Mouse (Mus musculus) liver, embryonic 13.5 days (tissue): Measurements from ENCODE around the gene Il17f. TPM values are rescaled to one million over a fixed set of nuclear protein-coding genes. Genes with fewer than 3 reads are reported as not detected.
A peak's percentile ranks its signal among the peaks of the same experiment; 100 is the strongest.

Experiments
- ATAC-seq: fragments of 200-750 bp; cut with Nextera tagmentation; 2 replicates; pipeline ENCODE4 v1.8.0; 2017; ENCODE audit warnings: low read depth, mild to moderate bottlenecking, moderate number of reproducible peaks, moderate library complexity
- DNase-seq: peaks from one replicate; pipeline ENCODE4 v3.0.0; 2022
- H3K27ac ChIP-seq: fragments of 300-500 bp; sonication (generic); 2 replicates; pipeline ENCODE4 v1.5.1; 2015; ENCODE audit warnings: moderate library complexity, mild to moderate bottlenecking, inconsistent platforms
- H3K27me3 ChIP-seq: fragments of 300-500 bp; sonication (generic); 2 replicates; pipeline ENCODE4 v1.6.1; 2015; ENCODE audit warnings: mild to moderate bottlenecking, inconsistent platforms
- H3K36me3 ChIP-seq: fragments of 300-500 bp; sonication (generic); 2 replicates; pipeline ENCODE4 v1.6.1; 2015; ENCODE audit warnings: mild to moderate bottlenecking, inconsistent platforms
- H3K4me1 ChIP-seq: fragments of 300-500 bp; sonication (generic); replicated peaks from 2 replicates; pipeline ENCODE4 v1.6.1; 2015; ENCODE audit warnings: inconsistent platforms
- H3K4me2 ChIP-seq: fragments of 300-500 bp; sonication (generic); 2 replicates; pipeline ENCODE4 v1.6.1; 2015; ENCODE audit warnings: inconsistent platforms, mild to moderate bottlenecking, moderate library complexity
- H3K4me3 ChIP-seq: fragments of 300-500 bp; sonication (generic); replicated peaks from 2 replicates; pipeline ENCODE4 v1.5.1; 2015; ENCODE audit warnings: mild to moderate bottlenecking, inconsistent platforms
- H3K9ac ChIP-seq: fragments of 300-500 bp; sonication (generic); 2 replicates; pipeline ENCODE4 v1.6.1; 2015; ENCODE audit warnings: mild to moderate bottlenecking, inconsistent platforms
- H3K9me3 ChIP-seq: fragments of 300-500 bp; sonication (generic); replicated peaks from 2 replicates; pipeline ENCODE4 v1.6.1; 2016; ENCODE audit warnings: inconsistent platforms
- whole genome bisulfite sequencing: fragments of 180-500 bp; shearing (Covaris S2); methylation state at CpG from one replicate; pipeline ENCODE4 v1.1.7; 2015; ENCODE audit not compliant: insufficient replicate concordance; 5-methylcytosine and 5-hydroxymethylcytosine counted together
- polyA plus RNA-seq: library from polyadenylated mRNA; unstranded; fragments of >200 nt; fragmentation: Nextera tagmentation; extraction: Ambion mirVana; gene quantifications from 2 replicates; pipeline ENCODE4 v1.2.1, GENCODE M21; 2015

The Il17f gene
- polyA plus RNA-seq, 1 experiment from 2014 or later = not detected

DNA sequence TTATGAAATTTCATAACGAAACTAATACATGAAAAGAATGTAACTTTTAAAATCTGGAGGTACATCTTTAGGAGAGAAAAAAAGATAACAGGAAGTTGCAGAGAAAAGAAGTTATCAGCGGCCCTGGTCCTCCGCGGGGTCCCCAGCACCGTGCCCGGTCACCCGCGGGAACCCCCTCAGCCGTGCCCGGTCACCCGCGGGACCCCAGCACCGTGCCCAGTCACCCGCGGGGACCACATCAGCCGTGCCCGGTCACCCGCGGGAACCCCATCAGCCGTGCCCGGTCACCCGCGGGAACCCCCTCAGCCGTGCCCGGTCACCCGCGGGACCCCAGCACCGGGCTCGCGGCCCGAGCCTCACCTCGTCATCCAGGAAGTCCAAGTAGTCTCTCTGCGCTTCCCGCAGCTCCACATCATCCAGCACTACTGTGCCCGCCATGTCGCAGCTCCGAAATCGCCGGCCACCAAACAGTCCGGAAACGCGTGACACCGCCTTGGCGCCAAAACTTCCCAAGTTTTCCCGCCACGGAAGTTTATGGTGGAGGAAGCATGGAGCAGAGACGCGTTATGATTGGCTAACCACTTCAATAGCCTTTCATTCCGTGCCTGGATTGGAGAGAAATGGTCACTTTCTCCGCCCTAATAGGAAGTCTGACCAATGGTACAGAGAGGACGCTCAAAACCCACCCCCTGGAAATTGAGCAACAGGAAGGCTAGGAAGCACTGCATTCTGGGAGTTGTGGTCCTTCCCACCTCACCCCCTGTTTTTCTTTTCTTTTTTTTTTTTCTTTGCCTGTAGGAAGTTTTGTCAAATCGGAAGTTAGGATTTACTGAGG, 29.6 kb upstream of the Il17f start, which contains the start of gene Mcm3:
Gene Mcm3 (minus strand): TSS at position 542 of the 835 bp plus-strand sequence.
- H3K27me3 ChIP-seq = no peaks in the 10 kb centered on the region
- H3K4me1 ChIP-seq = peaks cover 28% of the 10 kb centered on the region
- WGBS = under 1% methylated on average over 52 of the region's 52 CpGs
- H3K9ac ChIP-seq = peak within 1 kb of the TSS; percentile 91
- peak within 1 kb of the TSS; percentile 88 for H3K4me3 ChIP-seq
- peak within 1 kb of the TSS; percentile 79 for H3K4me2 ChIP-seq
- H3K36me3 ChIP-seq = peaks cover 34% of the 10 kb centered on the region
- H3K27ac ChIP-seq = peak within 1 kb of the TSS; percentile 69
- DNase-seq (peak; percentile 89), ATAC-seq (peak; percentile 98)
- H3K9me3 ChIP-seq = no peaks in the 10 kb centered on the region

DNA sequence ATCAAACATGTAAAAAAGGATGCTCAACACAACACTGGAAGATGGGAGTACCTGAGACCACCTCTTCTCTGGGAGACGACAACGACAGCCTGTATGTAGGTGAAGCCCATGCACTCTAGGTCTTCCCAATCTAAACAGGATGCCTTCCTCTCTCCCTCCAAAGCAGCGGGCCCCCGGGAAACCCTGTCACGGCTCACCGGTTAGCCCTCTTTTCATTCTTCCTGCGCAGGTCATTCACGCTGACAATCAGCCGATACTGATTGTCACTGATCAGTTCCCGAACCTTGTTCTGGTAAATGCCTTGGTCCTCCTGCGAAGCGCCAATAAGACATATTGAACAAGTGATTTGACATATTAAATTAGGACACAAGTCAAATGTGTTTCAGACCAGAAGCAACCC, 27.2 kb upstream of the Il17f start:
- no peak for ATAC-seq
- H3K4me3 ChIP-seq = peak overlapping the region; percentile 88

DNA sequence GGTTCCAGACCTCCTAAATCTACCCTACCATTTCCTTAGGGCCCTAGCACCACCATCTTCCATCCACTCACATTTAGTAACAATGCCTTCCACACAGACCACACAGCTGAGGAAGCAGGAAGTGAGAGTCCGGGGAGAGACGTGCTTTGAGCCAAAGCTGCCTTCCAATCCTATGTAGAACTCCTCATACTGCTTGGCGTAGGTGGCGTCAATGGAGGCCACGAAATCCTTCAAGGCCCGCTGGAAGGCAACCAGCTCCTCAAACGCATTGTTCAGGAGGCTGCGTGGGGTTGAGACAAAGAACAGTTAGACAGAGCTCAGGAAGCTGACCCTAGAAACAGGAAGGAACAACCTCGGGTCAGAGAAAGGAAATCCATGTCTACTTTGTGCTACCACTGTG, 26.8 kb upstream of the Il17f start:
- Histone ChIP-seq H3K9me3 (no peaks in the 10 kb centered on the region), H3K27me3 (no peaks in the 10 kb centered on the region), H3K4me2 (peak overlapping the region; percentile 72; the same call in 1 of the 2 replicates), H3K4me3 (no peak overlapping the region), H3K27ac (no peak overlapping the region), H3K9ac (peak overlapping the region; percentile 60; the same call in 1 of the 2 replicates), H3K4me1 (peaks cover 28% of the 10 kb centered on the region), H3K36me3 (peaks cover 63% of the 10 kb centered on the region)
- no peak for ATAC-seq
- 66% methylated on average over 9 of the region's 9 CpGs for WGBS
- DNase-seq = no peak

More for the DNA sequence above, 27.2 kb upstream of the Il17f start:
- H3K36me3 ChIP-seq = peaks cover 58% of the 10 kb centered on the region
- H3K9ac ChIP-seq = peak overlapping the region; percentile 60
- WGBS = 75% methylated on average over 12 of the region's 12 CpGs
- no peaks in the 10 kb centered on the region for H3K9me3 ChIP-seq
- no peak overlapping the region for H3K27ac ChIP-seq
- no peak for DNase-seq
- H3K4me1 ChIP-seq = peaks cover 28% of the 10 kb centered on the region
- peak overlapping the region; percentile 72; the same call in 1 of the 2 replicates for H3K4me2 ChIP-seq
- H3K27me3 ChIP-seq = no peaks in the 10 kb centered on the region

DNA sequence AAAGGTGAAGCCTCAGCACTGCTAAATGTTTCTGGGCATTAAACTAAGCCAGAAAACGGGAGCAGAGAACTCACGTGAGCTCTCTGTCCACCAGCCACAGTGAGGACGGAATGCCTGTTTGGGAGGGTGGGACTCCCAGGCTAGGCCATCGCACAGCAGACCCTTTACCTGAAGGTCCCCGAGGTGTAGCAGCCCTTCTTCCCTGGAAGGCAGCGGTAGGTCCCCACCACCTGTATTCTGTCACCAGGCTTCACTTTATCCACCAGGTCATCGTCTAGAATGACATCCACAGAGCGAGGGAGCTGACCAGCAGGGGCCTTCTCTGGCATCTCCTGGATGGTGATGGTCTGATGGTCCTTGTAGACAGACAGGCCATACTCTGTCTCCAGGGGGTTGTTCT, 24.1 kb upstream of the Il17f start:
- no peak overlapping the region for H3K4me2 ChIP-seq
- H3K9ac ChIP-seq = no peak overlapping the region
- WGBS = 88% methylated on average over 8 of the region's 8 CpGs
- no peaks in the 10 kb centered on the region for H3K27me3 ChIP-seq
- ATAC-seq (no peak), DNase-seq (no peak)
- peaks cover 89% of the 10 kb centered on the region for H3K36me3 ChIP-seq
- H3K9me3 ChIP-seq = no peaks in the 10 kb centered on the region
- no peak overlapping the region for H3K27ac ChIP-seq
- H3K4me1 ChIP-seq = peaks cover 21% of the 10 kb centered on the region
- H3K4me3 ChIP-seq = no peak overlapping the region

DNA sequence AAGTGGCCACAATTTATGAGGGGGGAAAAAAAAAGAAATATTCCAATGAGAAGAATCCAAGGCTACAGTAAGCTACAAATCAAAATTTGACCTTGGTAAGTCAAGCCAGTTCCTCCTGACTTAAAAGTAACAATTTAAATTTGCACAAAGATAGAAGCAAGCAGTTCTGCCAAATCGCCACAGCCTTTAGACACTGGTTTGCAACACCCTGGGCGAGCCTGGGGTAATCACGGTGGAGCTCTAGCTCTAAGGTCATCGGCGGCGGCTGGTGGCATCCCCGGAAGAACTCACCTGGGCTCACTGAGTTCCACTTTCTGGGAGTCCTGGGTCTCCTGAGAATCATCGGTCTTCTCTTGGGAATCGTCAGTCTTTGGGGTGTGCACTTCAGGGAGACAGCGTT, 14.1 kb upstream of the Il17f start:
- 91% methylated on average over 10 of the region's 10 CpGs for WGBS
- peaks cover 99% of the 10 kb centered on the region for H3K36me3 ChIP-seq

DNA sequence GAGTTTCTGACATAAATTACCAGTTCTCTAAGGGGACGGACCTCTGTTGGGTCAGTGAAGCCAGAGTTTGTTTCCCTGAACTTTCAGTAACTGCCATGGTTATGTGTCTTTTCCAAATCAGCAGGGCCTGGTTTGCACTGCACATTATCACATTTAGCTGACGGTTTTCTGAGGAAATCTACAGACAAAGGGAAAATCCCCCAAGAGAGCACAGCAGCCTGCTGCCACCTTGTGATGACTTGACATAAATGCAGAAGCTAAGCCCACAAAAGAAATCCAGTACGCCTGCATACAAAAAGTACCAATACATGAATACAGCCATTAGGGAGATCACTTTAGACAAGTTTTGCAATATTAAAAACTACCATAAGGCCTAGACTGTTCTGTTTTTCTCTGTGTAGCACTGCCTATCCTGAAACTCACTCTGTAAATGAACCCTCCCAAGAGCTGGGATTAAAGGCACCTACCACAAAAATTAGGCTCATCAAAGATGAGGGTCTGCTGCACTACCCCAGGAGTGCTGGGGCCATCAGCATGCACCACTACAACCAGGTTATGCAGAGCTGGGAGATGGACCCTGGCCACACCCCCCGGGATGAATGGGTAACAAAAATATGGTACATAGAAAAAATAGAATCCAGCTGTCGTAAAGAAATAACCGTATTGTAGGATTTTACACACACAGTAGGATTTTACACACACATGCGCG, 11.4 kb upstream of the Il17f start:
- no peak overlapping the region for H3K4me2 ChIP-seq
- H3K9ac ChIP-seq = no peak overlapping the region
- no peaks in the 10 kb centered on the region for H3K4me1 ChIP-seq
- peaks cover 83% of the 10 kb centered on the region for H3K36me3 ChIP-seq
- WGBS = 86% methylated on average over 8 of the region's 8 CpGs
- H3K27ac ChIP-seq = no peak overlapping the region
- H3K27me3 ChIP-seq = no peaks in the 10 kb centered on the region
- H3K9me3 ChIP-seq = no peaks in the 10 kb centered on the region
- ATAC-seq (no peak), DNase-seq (no peak)
- no peak overlapping the region for H3K4me3 ChIP-seq

More for the DNA sequence above, 14.1 kb upstream of the Il17f start:
- DNase-seq = no peak
- H3K27me3 ChIP-seq = no peaks in the 10 kb centered on the region
- H3K9ac ChIP-seq = no peak overlapping the region
- no peaks in the 10 kb centered on the region for H3K9me3 ChIP-seq
- no peak overlapping the region for H3K4me2 ChIP-seq
- no peak overlapping the region for H3K27ac ChIP-seq
- no peaks in the 10 kb centered on the region for H3K4me1 ChIP-seq
- H3K4me3 ChIP-seq = no peak overlapping the region
- ATAC-seq = no peak

DNA sequence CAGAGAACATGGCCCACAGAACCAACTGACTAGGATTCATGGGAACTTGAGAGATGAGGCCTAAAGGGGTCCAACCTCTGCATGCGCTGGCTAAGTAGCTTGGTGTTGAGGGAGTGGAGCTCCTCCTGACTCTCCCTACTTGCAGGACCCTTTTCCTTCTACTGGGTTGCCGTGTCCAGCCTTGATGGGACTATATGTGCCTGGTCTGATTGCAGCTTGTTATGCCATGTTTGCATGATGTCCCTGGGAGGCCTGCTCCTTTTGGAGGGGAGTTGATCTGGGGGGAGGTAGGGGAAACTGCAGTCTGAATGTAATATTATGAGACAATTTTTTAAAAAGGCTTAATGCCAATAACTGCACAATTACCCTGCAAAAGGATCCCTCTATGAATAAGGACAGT, 10.9 kb upstream of the Il17f start:
- H3K9ac ChIP-seq = no peak overlapping the region
- ATAC-seq = no peak
- H3K27me3 ChIP-seq = no peaks in the 10 kb centered on the region
- DNase-seq = no peak
- 0 out of 2 replicates have a peak, but pooled peaks cover 2% of the 10 kb centered on the region for H3K4me1 ChIP-seq
- no peak overlapping the region for H3K4me3 ChIP-seq
- 84% methylated on average over 2 of the region's 2 CpGs for WGBS
- peaks cover 78% of the 10 kb centered on the region for H3K36me3 ChIP-seq
- H3K9me3 ChIP-seq = no peaks in the 10 kb centered on the region
- H3K27ac ChIP-seq = no peak overlapping the region
- no peak overlapping the region for H3K4me2 ChIP-seq

DNA sequence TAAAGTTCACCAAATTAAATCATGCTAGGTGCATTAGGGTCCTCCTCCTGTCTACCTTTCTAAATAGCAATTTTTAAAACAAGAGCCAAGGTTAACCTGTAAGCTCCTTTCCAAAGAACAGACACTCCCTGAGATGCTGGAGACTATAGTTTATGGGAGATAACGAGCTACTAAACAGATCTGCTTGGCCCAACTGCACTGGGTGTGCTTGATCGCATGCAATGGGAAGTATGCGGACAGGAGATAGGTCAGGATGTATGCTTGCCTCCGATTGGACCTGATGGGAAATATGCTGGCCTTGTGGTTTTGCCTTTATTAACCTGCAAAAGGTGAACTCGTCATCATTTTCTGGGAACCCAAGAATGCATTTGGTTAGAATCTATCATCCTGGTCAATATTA, 4.8 kb upstream of the Il17f start:
- Histone ChIP-seq H3K36me3 (peaks cover 18% of the 10 kb centered on the region), H3K9me3 (no peaks in the 10 kb centered on the region), H3K9ac (no peak overlapping the region), H3K27ac (no peak overlapping the region), H3K4me3 (no peak overlapping the region), H3K4me1 (peaks cover 20% of the 10 kb centered on the region), H3K27me3 (no peaks in the 10 kb centered on the region), H3K4me2 (peak overlapping the region; percentile 15)
- DNase-seq = peak; percentile 34
- peak; percentile 91 for ATAC-seq
- 37% methylated on average over 5 of the region's 5 CpGs for WGBS

DNA sequence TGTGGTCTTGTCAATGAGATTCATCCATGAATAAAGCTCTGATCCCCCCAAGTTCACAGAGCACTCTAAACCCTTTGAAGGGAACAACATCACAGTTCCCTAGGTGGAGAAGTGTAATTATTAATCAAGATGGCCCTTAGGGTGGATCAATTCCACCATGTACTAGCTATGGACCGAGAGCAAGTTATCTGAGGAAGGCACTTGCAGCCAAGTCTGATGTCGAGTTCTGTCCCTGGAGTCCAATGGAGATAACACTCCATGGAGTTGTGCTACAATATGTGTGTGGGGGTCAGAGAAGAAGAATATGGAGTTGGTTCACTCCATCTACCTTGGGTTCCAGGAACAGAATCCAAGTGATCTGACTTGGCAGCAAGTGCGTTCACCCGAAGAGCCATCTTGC, 4.3 kb upstream of the Il17f start:
- ATAC-seq (peak; percentile 81), DNase-seq (no peak)
- Histone ChIP-seq H3K27ac (peak overlapping the region; percentile 15; the same call in 1 of the 2 replicates), H3K27me3 (no peaks in the 10 kb centered on the region), H3K4me3 (no peak overlapping the region), H3K9ac (no peak overlapping the region), H3K4me1 (peaks cover 20% of the 10 kb centered on the region), H3K9me3 (no peaks in the 10 kb centered on the region), H3K4me2 (peak overlapping the region; percentile 15), H3K36me3 (peaks cover 14% of the 10 kb centered on the region)
- WGBS = 59% methylated on average over 4 of the region's 4 CpGs

DNA sequence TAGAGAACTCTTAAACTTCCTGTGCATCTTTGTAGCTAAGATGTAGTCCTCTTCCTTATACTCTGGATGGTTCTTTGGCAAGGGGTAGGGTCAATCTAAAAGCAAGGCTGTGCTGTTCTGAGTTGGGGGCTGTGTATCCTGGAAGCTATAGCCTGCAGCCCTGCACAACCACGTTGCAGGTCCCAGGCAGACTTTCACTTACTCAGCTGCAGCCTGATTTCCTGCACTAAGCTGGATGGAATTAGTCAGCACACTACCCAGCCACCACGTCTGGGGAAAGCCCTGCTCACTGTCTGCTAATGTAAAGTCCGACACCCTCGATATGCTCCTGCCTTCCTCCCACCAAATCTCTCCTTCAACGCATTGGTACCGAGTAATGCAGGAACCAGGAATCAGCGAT, 997 bp upstream of the Il17f start:
- Histone ChIP-seq H3K27ac (no peak overlapping the region), H3K9ac (no peak overlapping the region), H3K27me3 (no peaks in the 10 kb centered on the region; the same call in 1 of the 2 replicates), H3K4me1 (peaks cover 18% of the 10 kb centered on the region), H3K9me3 (no peaks in the 10 kb centered on the region), H3K4me2 (no peak overlapping the region), H3K4me3 (no peak overlapping the region), H3K36me3 (no peaks in the 10 kb centered on the region)
- DNase-seq (no peak), ATAC-seq (no peak)
- 48% methylated on average over 7 of the region's 7 CpGs for WGBS

DNA sequence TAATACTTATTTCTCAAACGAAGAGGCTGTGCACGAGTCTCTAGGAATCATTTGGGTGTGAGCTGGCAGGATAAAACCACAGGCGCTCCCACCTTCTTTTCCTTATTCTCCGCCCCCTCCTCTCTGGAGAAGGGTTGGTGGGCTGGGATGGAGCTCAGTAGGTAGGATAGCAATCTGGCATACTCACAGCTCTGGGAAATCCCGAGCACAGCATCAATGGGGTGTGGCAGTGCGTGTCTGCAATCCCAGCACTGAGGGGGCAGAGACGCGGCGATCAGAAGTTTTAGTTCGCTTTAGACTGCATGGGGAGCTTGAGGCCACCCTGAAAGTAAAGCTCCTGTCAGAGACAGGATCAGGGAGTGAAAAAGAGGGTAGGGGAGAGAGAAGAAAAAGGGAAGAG, 2.0 kb downstream of the Il17f start:
- H3K27me3 ChIP-seq = no peaks in the 10 kb centered on the region; the same call in 1 of the 2 replicates
- H3K4me3 ChIP-seq = no peak overlapping the region
- ATAC-seq (no peak), DNase-seq (no peak)
- no peaks in the 10 kb centered on the region for H3K9me3 ChIP-seq
- H3K4me2 ChIP-seq = no peak overlapping the region
- H3K27ac ChIP-seq = no peak overlapping the region
- 50% methylated on average over 10 of the region's 10 CpGs for WGBS
- no peaks in the 10 kb centered on the region for H3K36me3 ChIP-seq
- no peaks in the 10 kb centered on the region for H3K4me1 ChIP-seq
- no peak overlapping the region for H3K9ac ChIP-seq
